Mouse (Mus musculus) bone marrow macrophage, adult 2 months (primary cell): ENCODE measurements at regions not wholly inside any gene's neighbourhood (a gene's known extent, or its start where the extent isn't known, plus 50 kb on each side); places are given as distances from the start of the nearest gene placed in this dataset.

Experiments
- CTCF ChIP-seq: IDR thresholded peaks from 2 replicates; pipeline ENCODE4 v1.5.1; 2012; ENCODE audit warnings: low read depth, mild to moderate bottlenecking, low read length, moderate library complexity
- POLR2A ChIP-seq: IDR thresholded peaks from 2 replicates; pipeline ENCODE4 v1.6.1; 2012; ENCODE audit warnings: mild to moderate bottlenecking, low read depth, low read length, borderline replicate concordance

GRCm38 (mm10) chr6:98782074-98782473 is 439.5 kb upstream of the Gm765 start:
- TF ChIP-seq POLR2A: no peak
- no peak for TF ChIP-seq CTCF
